Mouse (Mus musculus): ENCODE measurements around the gene Rnf26. TPM values are rescaled to one million over a fixed set of nuclear protein-coding genes. Genes with fewer than 3 reads are reported as not detected.

Gene Rnf26
- polyA plus RNA-seq, 1 experiment = 28.8 TPM

DNA sequence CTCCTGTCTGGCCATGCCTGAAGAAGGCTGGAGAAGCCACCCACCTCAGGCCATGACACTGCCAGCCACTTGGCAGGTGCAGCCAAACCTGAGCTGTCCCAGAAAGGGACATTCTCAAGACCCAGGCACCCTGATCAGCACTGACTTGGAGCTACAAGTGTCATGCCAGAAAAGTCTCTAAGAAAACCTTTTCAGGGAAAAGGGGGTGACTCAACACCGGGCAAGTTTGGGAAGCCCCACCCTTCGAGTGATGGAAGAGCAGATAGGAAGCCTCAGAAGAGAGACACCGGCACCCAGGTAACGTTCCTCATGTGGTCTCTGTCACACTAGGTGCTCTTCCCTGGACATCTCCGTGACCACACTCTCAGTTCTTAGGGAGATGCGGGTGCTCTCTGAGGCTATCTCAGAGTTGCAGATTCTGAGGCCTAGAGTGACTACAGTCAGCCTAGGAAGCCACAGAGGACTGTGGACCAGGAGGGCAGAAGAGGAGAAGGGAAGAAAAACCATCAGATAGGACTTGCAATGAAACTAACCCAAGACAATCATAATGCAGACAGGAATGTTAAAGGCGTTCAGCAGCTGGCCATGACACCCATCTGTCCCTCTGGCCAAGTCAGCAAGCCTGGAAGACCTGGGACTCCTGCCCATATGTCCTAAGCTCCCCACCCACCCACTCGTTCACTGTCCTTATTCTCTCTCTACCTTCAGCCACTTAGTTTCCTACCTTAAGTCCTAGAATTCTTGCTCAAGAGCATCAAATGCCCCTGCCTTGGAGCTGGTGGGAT lies 63.7 kb downstream of the Rnf26 start:
- Histone ChIP-seq H3K4me3 (ENCODE audit: insufficient read depth, low read depth, low read length) (no peak overlapping the region), H3K27me3 (replicated peaks; ENCODE audit: control insufficient read depth, insufficient read depth, low read length) (no peaks in the 10 kb centered on the region), H3K4me1 (ENCODE audit: control insufficient read depth, insufficient read depth, low read length) (no peaks in the 10 kb centered on the region), H3K36me3 (ENCODE audit: control insufficient read depth, insufficient read depth, low read length) (no peaks in the 10 kb centered on the region), H3K27ac (ENCODE audit: insufficient read depth, low read depth, low read length) (no peak overlapping the region)
- WGBS = 88% methylated on average over 8 of the region's 8 CpGs
- no peak for DNase-seq
- TF ChIP-seq CTCF (conservative IDR thresholded peaks at IDR 0.05; ENCODE audit: insufficient read depth, insufficient read length, low read depth, low read length) (no peak), POLR2A (IDR thresholded peaks at IDR 0.05; ENCODE audit: low read depth, low read length) (no peak)

DNA sequence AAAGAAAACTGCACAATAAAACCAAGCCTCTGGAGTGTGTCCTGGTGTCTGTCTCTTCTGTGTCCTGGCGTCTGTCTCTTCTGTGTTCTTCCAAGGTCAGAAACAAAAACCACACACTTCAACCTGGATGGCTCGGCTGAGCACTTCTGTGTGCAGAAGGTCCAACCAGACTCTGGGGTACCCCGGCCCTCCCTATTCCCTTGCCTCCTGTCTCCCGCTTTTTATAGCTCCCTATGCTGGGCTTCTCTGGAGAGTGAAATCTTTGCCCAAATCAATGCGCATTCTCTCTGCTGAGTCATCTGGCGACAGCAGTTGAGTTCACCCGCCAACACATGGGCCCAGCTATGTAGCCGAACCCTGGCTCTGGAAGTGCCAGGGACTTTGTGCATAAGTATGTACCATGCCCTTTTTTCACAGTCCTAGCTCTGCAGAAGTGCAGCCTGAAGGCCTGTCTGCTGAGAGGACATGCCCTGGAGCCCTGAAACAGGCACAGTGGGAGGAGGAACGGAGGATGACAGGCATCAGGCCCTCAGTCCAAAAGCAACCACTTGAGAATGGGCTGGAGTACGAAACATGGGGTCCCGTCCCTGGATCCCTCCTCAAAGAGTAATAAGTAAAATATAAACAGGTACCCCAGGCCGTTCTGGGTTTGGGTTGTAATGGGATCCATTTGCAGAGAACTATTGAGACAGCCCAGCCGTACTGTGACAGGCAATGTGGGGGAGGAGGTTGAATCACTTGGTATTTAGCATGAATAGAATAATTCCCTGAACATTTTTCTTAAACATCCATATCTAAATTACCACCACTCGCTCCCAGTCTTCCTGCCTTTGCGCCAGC lies 64.6 kb downstream of the Rnf26 start:
- no peaks in the 10 kb centered on the region for H3K4me1 ChIP-seq (ENCODE audit: control insufficient read depth, insufficient read depth, low read length)
- no peak overlapping the region for H3K27ac ChIP-seq (ENCODE audit: insufficient read depth, low read depth, low read length)
- no peaks in the 10 kb centered on the region for H3K36me3 ChIP-seq (ENCODE audit: control insufficient read depth, insufficient read depth, low read length)
- H3K27me3 ChIP-seq (replicated peaks; ENCODE audit: control insufficient read depth, insufficient read depth, low read length) = no peaks in the 10 kb centered on the region
- 81% methylated on average over 15 of the region's 15 CpGs for WGBS
- no peak overlapping the region for H3K4me3 ChIP-seq (ENCODE audit: insufficient read depth, low read depth, low read length)
- TF ChIP-seq CTCF (conservative IDR thresholded peaks at IDR 0.05; ENCODE audit: insufficient read depth, insufficient read length, low read depth, low read length) (no peak), POLR2A (IDR thresholded peaks at IDR 0.05; ENCODE audit: low read depth, low read length) (no peak)
- DNase-seq = no peak

DNA sequence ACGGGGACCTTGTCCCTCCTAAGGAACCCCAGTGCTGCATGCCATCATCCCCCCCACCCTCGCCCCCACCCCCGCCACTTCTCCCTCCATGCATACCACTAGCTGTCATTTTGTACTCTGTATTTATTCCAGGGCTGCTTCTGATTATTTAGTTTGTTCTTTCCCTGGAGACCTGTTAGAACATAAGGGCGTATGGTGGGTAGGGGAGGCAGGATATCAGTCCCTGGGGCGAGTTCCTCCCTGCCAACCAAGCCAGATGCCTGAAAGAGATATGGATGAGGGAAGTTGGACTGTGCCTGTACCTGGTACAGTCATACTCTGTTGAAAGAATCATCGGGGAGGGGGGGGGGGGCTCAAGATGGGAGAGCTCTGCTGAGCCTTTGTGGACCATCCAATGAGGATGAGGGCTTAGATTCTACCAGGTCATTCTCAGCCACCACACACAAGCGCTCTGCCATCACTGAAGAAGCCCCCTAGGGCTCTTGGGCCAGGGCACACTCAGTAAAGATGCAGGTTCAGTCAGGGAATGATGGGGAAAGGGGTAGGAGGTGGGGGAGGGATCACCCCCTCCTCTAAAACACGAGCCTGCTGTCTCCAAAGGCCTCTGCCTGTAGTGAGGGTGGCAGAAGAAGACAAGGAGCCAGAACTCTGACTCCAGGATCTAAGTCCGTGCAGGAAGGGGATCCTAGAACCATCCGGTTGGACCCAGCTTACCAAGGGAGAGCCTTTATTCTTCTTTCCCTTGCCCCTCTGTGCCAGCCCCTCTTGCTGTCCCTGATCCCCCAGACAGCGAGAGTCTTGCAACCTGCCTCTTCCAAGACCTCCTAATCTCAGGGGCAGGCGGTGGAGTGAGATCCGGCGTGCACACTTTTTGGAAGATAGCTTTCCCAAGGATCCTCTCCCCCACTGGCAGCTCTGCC lies 65.5 kb downstream of the Rnf26 start:
- no peaks in the 10 kb centered on the region for H3K27me3 ChIP-seq (replicated peaks; ENCODE audit: control insufficient read depth, insufficient read depth, low read length)
- WGBS = 86% methylated on average over 14 of the region's 14 CpGs
- no peaks in the 10 kb centered on the region for H3K4me1 ChIP-seq (ENCODE audit: control insufficient read depth, insufficient read depth, low read length)
- H3K27ac ChIP-seq (ENCODE audit: insufficient read depth, low read depth, low read length) = no peak overlapping the region
- H3K36me3 ChIP-seq (ENCODE audit: control insufficient read depth, insufficient read depth, low read length) = no peaks in the 10 kb centered on the region
- TF ChIP-seq CTCF (conservative IDR thresholded peaks at IDR 0.05; ENCODE audit: insufficient read depth, insufficient read length, low read depth, low read length) (no peak), POLR2A (IDR thresholded peaks at IDR 0.05; ENCODE audit: low read depth, low read length) (no peak)
- DNase-seq = no peak
- H3K4me3 ChIP-seq (ENCODE audit: insufficient read depth, low read depth, low read length) = no peak overlapping the region

DNA sequence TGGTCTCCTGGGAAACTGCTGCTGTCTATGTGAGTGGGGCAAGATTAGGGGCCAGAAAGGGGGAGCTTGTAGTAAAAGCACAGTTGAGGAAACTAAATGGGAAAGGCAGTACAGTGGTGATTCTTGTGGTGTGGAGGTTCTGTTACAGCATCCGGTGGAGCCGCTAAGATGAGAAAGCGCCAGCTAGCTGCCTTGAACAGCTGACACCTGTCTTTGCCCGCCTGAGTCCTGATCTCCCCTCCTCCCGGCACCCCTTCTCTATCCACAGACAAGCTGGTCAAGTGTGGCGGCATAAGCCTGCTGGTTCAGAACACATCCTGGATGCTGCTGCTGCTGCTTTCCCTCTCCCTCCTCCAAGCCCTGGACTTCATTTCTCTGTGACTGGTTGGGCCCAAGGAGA lies 66.2 kb downstream of the Rnf26 start:
- no peak overlapping the region for H3K27ac ChIP-seq (ENCODE audit: insufficient read depth, low read depth, low read length)
- no peaks in the 10 kb centered on the region for H3K4me1 ChIP-seq (ENCODE audit: control insufficient read depth, insufficient read depth, low read length)
- WGBS = 47% methylated on average over 6 of the region's 6 CpGs
- H3K4me3 ChIP-seq (ENCODE audit: insufficient read depth, low read depth, low read length) = no peak overlapping the region
- H3K36me3 ChIP-seq (ENCODE audit: control insufficient read depth, insufficient read depth, low read length) = no peaks in the 10 kb centered on the region
- no peak for DNase-seq
- H3K27me3 ChIP-seq (replicated peaks; ENCODE audit: control insufficient read depth, insufficient read depth, low read length) = no peaks in the 10 kb centered on the region
- TF ChIP-seq POLR2A (IDR thresholded peaks at IDR 0.05; ENCODE audit: low read depth, low read length) = no peak
- TF ChIP-seq CTCF (conservative IDR thresholded peaks at IDR 0.05; ENCODE audit: insufficient read depth, insufficient read length, low read depth, low read length) = no peak

DNA sequence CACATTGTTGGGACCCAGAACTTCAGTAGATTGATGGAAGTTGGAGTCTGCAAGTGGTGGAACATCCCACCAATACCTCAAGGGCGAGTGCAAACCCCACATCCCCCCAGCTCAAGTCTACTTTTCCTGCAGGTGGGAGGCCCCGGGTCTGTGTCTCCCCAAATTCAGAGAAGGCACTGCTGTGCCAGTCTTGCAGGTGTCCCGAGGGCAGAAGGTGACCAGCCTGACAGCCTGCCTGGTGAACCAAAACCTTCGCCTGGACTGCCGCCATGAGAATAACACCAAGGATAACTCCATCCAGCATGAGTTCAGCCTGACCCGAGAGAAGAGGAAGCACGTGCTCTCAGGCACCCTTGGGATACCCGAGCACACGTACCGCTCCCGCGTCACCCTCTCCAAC lies 66.9 kb downstream of the Rnf26 start:
- DNase-seq = peak; percentile 49
- TF ChIP-seq POLR2A (IDR thresholded peaks at IDR 0.05; ENCODE audit: low read depth, low read length) (no peak), CTCF (conservative IDR thresholded peaks at IDR 0.05; ENCODE audit: insufficient read depth, insufficient read length, low read depth, low read length) (no peak)
- Histone ChIP-seq H3K27ac (ENCODE audit: insufficient read depth, low read depth, low read length) (no peak overlapping the region), H3K4me1 (ENCODE audit: control insufficient read depth, insufficient read depth, low read length) (no peaks in the 10 kb centered on the region), H3K27me3 (replicated peaks; ENCODE audit: control insufficient read depth, insufficient read depth, low read length) (no peaks in the 10 kb centered on the region), H3K4me3 (ENCODE audit: insufficient read depth, low read depth, low read length) (no peak overlapping the region), H3K36me3 (ENCODE audit: control insufficient read depth, insufficient read depth, low read length) (no peaks in the 10 kb centered on the region)
- WGBS = 72% methylated on average over 12 of the region's 12 CpGs

DNA sequence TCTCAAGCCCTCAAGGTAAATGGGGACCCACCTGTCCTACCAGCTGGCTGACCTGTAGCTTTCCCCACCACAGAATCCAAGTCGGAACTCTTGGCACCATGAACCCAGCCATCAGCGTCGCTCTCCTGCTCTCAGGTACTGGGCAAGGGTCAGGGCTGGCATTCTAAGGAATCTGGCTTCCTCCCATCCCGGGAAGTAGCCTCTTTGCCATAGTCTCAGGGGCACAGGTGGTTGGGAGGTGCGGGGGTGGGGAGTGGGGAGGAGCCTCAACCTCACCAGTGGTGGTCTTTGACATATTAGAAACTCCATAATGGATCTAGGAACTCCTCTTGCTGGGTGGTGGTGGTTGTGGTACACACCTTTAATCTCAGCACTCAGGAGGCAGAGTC lies 67.4 kb downstream of the Rnf26 start:
- no peak for TF ChIP-seq POLR2A (IDR thresholded peaks at IDR 0.05; ENCODE audit: low read depth, low read length)
- no peak for TF ChIP-seq CTCF (conservative IDR thresholded peaks at IDR 0.05; ENCODE audit: insufficient read depth, insufficient read length, low read depth, low read length)
- WGBS = 67% methylated on average over 5 of the region's 5 CpGs
- Histone ChIP-seq H3K27me3 (replicated peaks; ENCODE audit: control insufficient read depth, insufficient read depth, low read length) (no peaks in the 10 kb centered on the region), H3K4me3 (ENCODE audit: insufficient read depth, low read depth, low read length) (no peak overlapping the region), H3K36me3 (ENCODE audit: control insufficient read depth, insufficient read depth, low read length) (no peaks in the 10 kb centered on the region), H3K4me1 (ENCODE audit: control insufficient read depth, insufficient read depth, low read length) (no peaks in the 10 kb centered on the region), H3K27ac (ENCODE audit: insufficient read depth, low read depth, low read length) (no peak overlapping the region)
- no peak for DNase-seq

Other genes starting within 250 kb of the Rnf26 start
- gene Thy1, start 70.1 kb downstream of the Rnf26 start, polyA plus RNA-seq (2012; rRNA removed) = 9.2 and 20.6 TPM in 2 replicates
- gene Usp2, start 46.5 kb downstream of the Rnf26 start, polyA plus RNA-seq (2012; rRNA removed) = 55.5 and 66.8 TPM in 2 replicates
- 4.4 and 5.4 TPM in 2 replicates for gene Mfrp, start 11.8 kb downstream of the Rnf26 start, polyA plus RNA-seq (2012; rRNA removed)
- gene C1qtnf5, start 6.3 kb downstream of the Rnf26 start, polyA plus RNA-seq (2012; rRNA removed) = 16.8 and 19.6 TPM in 2 replicates
- gene Gm49380, start within 50 bp of the Rnf26 start, polyA plus RNA-seq (2012; rRNA removed) = not detected in 2 replicates
- 27.9 and 32.8 TPM in 2 replicates for gene Mcam, start 21.0 kb upstream of the Rnf26 start, polyA plus RNA-seq (2012; rRNA removed)
- 6.6 and 8.1 TPM in 2 replicates for gene Cbl, start 120.5 kb upstream of the Rnf26 start, polyA plus RNA-seq (2012; rRNA removed)
- gene Ccdc153, start 127.2 kb upstream of the Rnf26 start, polyA plus RNA-seq (2012; rRNA removed) = not detected in 2 replicates
- gene Pdzd3, start 138.0 kb upstream of the Rnf26 start, polyA plus RNA-seq (2012; rRNA removed) = 58.0 and 62.5 TPM in 2 replicates
- 15.2 and 17.4 TPM in 2 replicates for gene Nlrx1, start 155.1 kb upstream of the Rnf26 start, polyA plus RNA-seq (2012; rRNA removed)
- 0.45 and 1.2 TPM in 2 replicates for gene Abcg4, start 175.1 kb upstream of the Rnf26 start, polyA plus RNA-seq (2012; rRNA removed)
- 14.4 and 17.8 TPM in 2 replicates for gene Hinfp, start 192.2 kb upstream of the Rnf26 start, polyA plus RNA-seq (2012; rRNA removed)
- gene C2cd2l, start 206.8 kb upstream of the Rnf26 start, polyA plus RNA-seq (2012; rRNA removed) = 164 and 194 TPM in 2 replicates
- gene Dpagt1, start 212.5 kb upstream of the Rnf26 start, polyA plus RNA-seq (2012; rRNA removed) = 41.9 and 45.8 TPM in 2 replicates
- 23.6 and 31.5 TPM in 2 replicates for gene H2afx, start 221.2 kb upstream of the Rnf26 start, polyA plus RNA-seq (2012; rRNA removed)
- gene Hmbs, start 230.7 kb upstream of the Rnf26 start, polyA plus RNA-seq (2012; rRNA removed) = 47.4 and 49.3 TPM in 2 replicates
- 31.2 and 34.1 TPM in 2 replicates for gene Vps11, start 248.2 kb upstream of the Rnf26 start, polyA plus RNA-seq (2012; rRNA removed)

All from kidney, adult 2 months (tissue).